Mouse (Mus musculus) olfactory bulb, adult 2 months (tissue): Measurements from ENCODE around the gene Nav3.

ENCODE experiments used
- CTCF ChIP-seq: fragments of 200-500 bp; IDR thresholded peaks from 2 replicates; pipeline ENCODE4 v1.5.1; 2012; ENCODE audit warnings: low read depth, mild to moderate bottlenecking, low read length, moderate library complexity; ENCODE audit not compliant: insufficient read depth
- POLR2A ChIP-seq: fragments of 200-500 bp; IDR thresholded peaks from 2 replicates; pipeline ENCODE4 v1.6.1; 2012; ENCODE audit warnings: mild to moderate bottlenecking, low read depth, low read length, moderate library complexity; ENCODE audit not compliant: insufficient read depth

GRCm38 (mm10) chr10:110076575-110076974, 379.4 kb downstream of the Nav3 start:
- TF ChIP-seq CTCF (no peak), POLR2A (no peak)
